ENCODE assay signal across 8 mouse cellular contexts in genomic region chr17:51811086-51811868, GRCm38 (mm10). TPM values are rescaled to one million over a fixed set of nuclear protein-coding genes. Genes with fewer than 3 reads are reported as not detected.
DNase-seq lines count a peak whose midpoint lies in the region; ATAC-seq lines count a peak whose summit lies in the region.

No protein-coding gene starts in this region.

- ATAC-seq in cerebellum, adult (ENCODE audit: insufficient number of reproducible peaks, low FRiP score, low TSS enrichment), result no peak
- ATAC-seq in forebrain, embryonic 12.5 days (ENCODE audit: low FRiP score), result no peak
- ATAC-seq in limb, embryonic 11.5 days (ENCODE audit: insufficient number of reproducible peaks, low FRiP score, low TSS enrichment, low read depth), result no peak
- no peak for ATAC-seq in midbrain, embryonic 15.5 days (replicated peaks)

- peaks cover 15% of the 10 kb centered on the region for H3K4me1 ChIP-seq in forebrain, embryonic 12.5 days
- peaks cover 12% of the 10 kb centered on the region; the same call in 1 of the 2 replicates for H3K4me1 ChIP-seq in hindbrain, embryonic 10.5 days (replicated peaks)
- no peaks in the 10 kb centered on the region for H3K4me1 ChIP-seq in limb, embryonic 11.5 days (ENCODE audit: control insufficient read depth, insufficient read depth, low read length)
- peaks cover 26% of the 10 kb centered on the region for H3K4me1 ChIP-seq in midbrain, embryonic 15.5 days

- 0 out of 2 replicates have a peak overlapping the region, but pooled peaks have one; percentile 97 for H3K27ac ChIP-seq in forebrain, embryonic 12.5 days
- H3K27ac ChIP-seq in hindbrain, embryonic 10.5 days, result peak overlapping the region; percentile 99
- no peak overlapping the region for H3K27ac ChIP-seq in limb, embryonic 11.5 days (replicated peaks; ENCODE audit: low read depth, low read length)
- H3K27ac ChIP-seq in midbrain, embryonic 15.5 days, result peak overlapping the region; percentile 94

- peak overlapping the region; percentile 92 for H3K4me3 ChIP-seq in forebrain, embryonic 12.5 days (replicated peaks)
- peak overlapping the region; percentile 89 for H3K4me3 ChIP-seq in hindbrain, embryonic 10.5 days
- peak overlapping the region; percentile 66 for H3K4me3 ChIP-seq in limb, embryonic 11.5 days (ENCODE audit: low read depth, low read length)
- H3K4me3 ChIP-seq in midbrain, embryonic 15.5 days, result peak overlapping the region; percentile 99

- H3K27me3 ChIP-seq in forebrain, embryonic 12.5 days, result no peaks in the 10 kb centered on the region
- H3K27me3 ChIP-seq in hindbrain, embryonic 10.5 days (ENCODE audit: insufficient read depth, poor library complexity, severe bottlenecking), result no peaks in the 10 kb centered on the region
- peaks cover 4% of the 10 kb centered on the region; the same call in 1 of the 2 replicates for H3K27me3 ChIP-seq in limb, embryonic 11.5 days (ENCODE audit: control insufficient read depth, insufficient read depth, low read length)
- H3K27me3 ChIP-seq in midbrain, embryonic 15.5 days (replicated peaks), result no peaks in the 10 kb centered on the region

- peak; percentile 40 for DNase-seq in cerebellum, adult 11 months
- peak; percentile 65 to 68 for DNase-seq in adrenal gland, postnatal 36 days
- peak; percentile 71 for DNase-seq in hindbrain, embryonic 10.5 days (ENCODE audit: low spot score)
- peak; percentile 68 for DNase-seq in limb, embryonic 11.5 days (ENCODE audit: low spot score)
- DNase-seq in right cerebral cortex, postnatal 36 days (ENCODE audit: low spot score in 2 of 2), result no peak

- no peaks in the 10 kb centered on the region for H3K9me3 ChIP-seq in forebrain, embryonic 12.5 days
- H3K9me3 ChIP-seq in hindbrain, embryonic 10.5 days, result no peaks in the 10 kb centered on the region
- no peaks in the 10 kb centered on the region for H3K9me3 ChIP-seq in limb, embryonic 11.5 days (ENCODE audit: control insufficient read depth, low read length)
- H3K9me3 ChIP-seq in midbrain, embryonic 15.5 days, result no peaks in the 10 kb centered on the region

- H3K36me3 ChIP-seq in forebrain, embryonic 12.5 days (replicated peaks), result peaks cover 9% of the 10 kb centered on the region
- H3K36me3 ChIP-seq in hindbrain, embryonic 10.5 days, result peaks cover 19% of the 10 kb centered on the region
- H3K36me3 ChIP-seq in limb, embryonic 11.5 days (ENCODE audit: control insufficient read depth, insufficient read depth, low read length), result no peaks in the 10 kb centered on the region
- no peaks in the 10 kb centered on the region for H3K36me3 ChIP-seq in midbrain, embryonic 15.5 days (replicated peaks)

- peak overlapping the region; percentile 90 for H3K9ac ChIP-seq in forebrain, embryonic 12.5 days
- H3K9ac ChIP-seq in limb, embryonic 11.5 days (ENCODE audit: low read length), result peak overlapping the region; percentile 84
- peak overlapping the region; percentile 77 for H3K9ac ChIP-seq in midbrain, embryonic 15.5 days

- H3K4me2 ChIP-seq in forebrain, embryonic 12.5 days, result peak overlapping the region; percentile 65
- peak overlapping the region; percentile 88 for H3K4me2 ChIP-seq in limb, embryonic 11.5 days (ENCODE audit: low read depth, severe bottlenecking)
- H3K4me2 ChIP-seq in midbrain, embryonic 15.5 days, result peak overlapping the region; percentile 79

- 3% methylated on average over 8 of the region's 8 CpGs for WGBS in forebrain, embryonic 12.5 days
- 4% methylated on average over 8 of the region's 8 CpGs for WGBS in hindbrain, embryonic 10.5 days
- 5% methylated on average over 8 of the region's 8 CpGs for WGBS in limb, embryonic 11.5 days
- 4% methylated on average over 8 of the region's 8 CpGs for WGBS in midbrain, embryonic 15.5 days

RNA-seq across cellular contexts. Expression of gene Satb1, which starts 21.8 kb away (rescaled TPM):
- 10 to 100 TPM; 16.1 to 21.4 TPM for total RNA-seq in adrenal gland, postnatal 36 days (2021)
- polyA plus RNA-seq in forebrain, embryonic 12.5 days (2016; fragmentation: Nextera tagmentation; extraction: Ambion mirVana), result 34.9 and 37.9 TPM in 2 replicates
- 20.1 and 21.2 TPM in 2 replicates for polyA plus RNA-seq in hindbrain, embryonic 10.5 days (2016; fragmentation: Nextera tagmentation; extraction: Ambion mirVana)
- 12.3 and 15.6 TPM in 2 replicates for polyA plus RNA-seq in limb, embryonic 11.5 days (2014; fragmentation: Nextera tagmentation; extraction: Ambion mirVana)
- polyA plus RNA-seq in midbrain, embryonic 15.5 days (2015; fragmentation: Nextera tagmentation; extraction: Ambion mirVana), result 21.5 and 24.1 TPM in 2 replicates

Comparison
In these comparisons a context has a peak if more than half of its experiments do, and no peak if none do; other contexts are left out.
1. DNase-seq: peak in cerebellum, adult 11 months (single experiment), adrenal gland, postnatal 36 days (2 of 2), hindbrain, embryonic 10.5 days (single experiment) and limb, embryonic 11.5 days (single experiment); none in right cerebral cortex, postnatal 36 days (0 of 2).
2. Peak in every context shown above with its lines, with median percentiles within 50 percentile points of each other: H3K4me2 ChIP-seq, H3K4me3 ChIP-seq and H3K9ac ChIP-seq.